Mouse (Mus musculus): ENCODE data around the gene Cks2. TPM values are rescaled to one million over a fixed set of nuclear protein-coding genes. Genes with fewer than 3 reads are reported as not detected.

The Cks2 gene
- polyA plus RNA-seq, 1 experiment from 2014 or later = 34.2 TPM

- Histone ChIP-seq H3K4me1 (ENCODE audit: insufficient read depth, low read depth, low read length) (no peaks in the 10 kb centered on the region), H3K27ac (ENCODE audit: low read length) (no peak overlapping the region), H3K9ac (replicated peaks; ENCODE audit: low read depth) (no peak overlapping the region), H3K4me3 (ENCODE audit: low read depth, low read length) (no peak overlapping the region), H3K27me3 (replicated peaks; ENCODE audit: insufficient read depth, low read length) (no peaks in the 10 kb centered on the region), H3K4me2 (replicated peaks; ENCODE audit: low read depth, low read length) (no peak overlapping the region), H3K9me3 (ENCODE audit: low read length) (no peaks in the 10 kb centered on the region), H3K36me3 (ENCODE audit: insufficient read depth, low read length) (peaks cover 36% of the 10 kb centered on the region)
- DNase-seq (ENCODE audit: low spot score) (no peak), ATAC-seq (no peak)
- TF ChIP-seq CTCF (IDR thresholded peaks at IDR 0.05) (no peak), EP300 (IDR thresholded peaks at IDR 0.05) (no peak)
- WGBS = 46% methylated on average over 4 of the region's 4 CpGs
These were observed 31.6 kb downstream of the Cks2 start for GRCm38 (mm10) chr13:51676641-51677040.

- Histone ChIP-seq H3K27me3 (replicated peaks; ENCODE audit: insufficient read depth, low read length) (no peaks in the 10 kb centered on the region), H3K9ac (replicated peaks; ENCODE audit: low read depth) (no peak overlapping the region), H3K36me3 (ENCODE audit: insufficient read depth, low read length) (peaks cover 38% of the 10 kb centered on the region), H3K4me2 (replicated peaks; ENCODE audit: low read depth, low read length) (no peak overlapping the region), H3K27ac (ENCODE audit: low read length) (no peak overlapping the region), H3K4me1 (ENCODE audit: insufficient read depth, low read depth, low read length) (no peaks in the 10 kb centered on the region), H3K9me3 (ENCODE audit: low read length) (no peaks in the 10 kb centered on the region), H3K4me3 (ENCODE audit: low read depth, low read length) (no peak overlapping the region)
- TF ChIP-seq CTCF (IDR thresholded peaks at IDR 0.05) = no peak
- TF ChIP-seq EP300 (IDR thresholded peaks at IDR 0.05) = no peak
- 88% methylated on average over 12 of the region's 12 CpGs for WGBS
- no peak for DNase-seq (ENCODE audit: low spot score)
- no peak for ATAC-seq
These were observed 32.0 kb downstream of the Cks2 start for GRCm38 (mm10) chr13:51677041-51677440.

- H3K36me3 ChIP-seq (ENCODE audit: insufficient read depth, low read length) = peaks cover 45% of the 10 kb centered on the region
- no peak overlapping the region for H3K4me3 ChIP-seq (ENCODE audit: low read depth, low read length)
- ATAC-seq = no peak
- no peaks in the 10 kb centered on the region for H3K4me1 ChIP-seq (ENCODE audit: insufficient read depth, low read depth, low read length)
- no peak overlapping the region for H3K27ac ChIP-seq (ENCODE audit: low read length)
- no peak overlapping the region for H3K9ac ChIP-seq (replicated peaks; ENCODE audit: low read depth)
- H3K27me3 ChIP-seq (replicated peaks; ENCODE audit: insufficient read depth, low read length) = no peaks in the 10 kb centered on the region
- no peak for TF ChIP-seq CTCF (IDR thresholded peaks at IDR 0.05)
- TF ChIP-seq EP300 (IDR thresholded peaks at IDR 0.05) = no peak
- no peaks in the 10 kb centered on the region for H3K9me3 ChIP-seq (ENCODE audit: low read length)
- WGBS = 89% methylated on average over 7 of the region's 7 CpGs
- H3K4me2 ChIP-seq (replicated peaks; ENCODE audit: low read depth, low read length) = no peak overlapping the region
- DNase-seq (ENCODE audit: low spot score) = no peak
These were observed 32.7 kb downstream of the Cks2 start for GRCm38 (mm10) chr13:51677630-51678185.

GRCm38 (mm10) chr13:51678687-51679086 is 33.7 kb downstream of the Cks2 start:
- Histone ChIP-seq H3K4me1 (ENCODE audit: insufficient read depth, low read depth, low read length) (no peaks in the 10 kb centered on the region), H3K27me3 (replicated peaks; ENCODE audit: insufficient read depth, low read length) (no peaks in the 10 kb centered on the region), H3K9ac (replicated peaks; ENCODE audit: low read depth) (no peak overlapping the region), H3K4me3 (ENCODE audit: low read depth, low read length) (no peak overlapping the region), H3K9me3 (ENCODE audit: low read length) (no peaks in the 10 kb centered on the region), H3K36me3 (ENCODE audit: insufficient read depth, low read length) (peaks cover 51% of the 10 kb centered on the region), H3K27ac (ENCODE audit: low read length) (no peak overlapping the region), H3K4me2 (replicated peaks; ENCODE audit: low read depth, low read length) (no peak overlapping the region)
- TF ChIP-seq EP300 (IDR thresholded peaks at IDR 0.05) = no peak
- no peak for TF ChIP-seq CTCF (IDR thresholded peaks at IDR 0.05)
- no peak for ATAC-seq
- 97% methylated on average over 6 of the region's 6 CpGs for WGBS
- no peak for DNase-seq (ENCODE audit: low spot score)

- ATAC-seq (no peak), DNase-seq (ENCODE audit: low spot score) (no peak)
- no peak overlapping the region for H3K4me2 ChIP-seq (replicated peaks; ENCODE audit: low read depth, low read length)
- no peaks in the 10 kb centered on the region for H3K27me3 ChIP-seq (replicated peaks; ENCODE audit: insufficient read depth, low read length)
- H3K9me3 ChIP-seq (ENCODE audit: low read length) = no peaks in the 10 kb centered on the region
- peaks cover 49% of the 10 kb centered on the region for H3K36me3 ChIP-seq (ENCODE audit: insufficient read depth, low read length)
- no peak overlapping the region for H3K9ac ChIP-seq (replicated peaks; ENCODE audit: low read depth)
- H3K4me3 ChIP-seq (ENCODE audit: low read depth, low read length) = no peak overlapping the region
- 79% methylated on average over 4 of the region's 4 CpGs for WGBS
- no peak overlapping the region for H3K27ac ChIP-seq (ENCODE audit: low read length)
- no peaks in the 10 kb centered on the region for H3K4me1 ChIP-seq (ENCODE audit: insufficient read depth, low read depth, low read length)
- no peak for TF ChIP-seq EP300 (IDR thresholded peaks at IDR 0.05)
- TF ChIP-seq CTCF (IDR thresholded peaks at IDR 0.05) = no peak
These were observed 34.3 kb downstream of the Cks2 start for GRCm38 (mm10) chr13:51679332-51679731.

- Histone ChIP-seq H3K9me3 (ENCODE audit: low read length) (no peaks in the 10 kb centered on the region), H3K27ac (ENCODE audit: low read length) (no peak overlapping the region), H3K4me3 (ENCODE audit: low read depth, low read length) (no peak overlapping the region), H3K36me3 (ENCODE audit: insufficient read depth, low read length) (peaks cover 42% of the 10 kb centered on the region), H3K9ac (replicated peaks; ENCODE audit: low read depth) (no peak overlapping the region), H3K4me2 (replicated peaks; ENCODE audit: low read depth, low read length) (no peak overlapping the region), H3K27me3 (replicated peaks; ENCODE audit: insufficient read depth, low read length) (no peaks in the 10 kb centered on the region), H3K4me1 (ENCODE audit: insufficient read depth, low read depth, low read length) (no peaks in the 10 kb centered on the region)
- TF ChIP-seq CTCF (IDR thresholded peaks at IDR 0.05) (no peak), EP300 (IDR thresholded peaks at IDR 0.05) (no peak)
- 75% methylated on average over 5 of the region's 5 CpGs for WGBS
- DNase-seq (ENCODE audit: low spot score) (no peak), ATAC-seq (no peak)
These were observed 36.0 kb downstream of the Cks2 start for GRCm38 (mm10) chr13:51681076-51681475.

- H3K9ac ChIP-seq (replicated peaks; ENCODE audit: low read depth) = no peak overlapping the region
These were observed 36.6 kb downstream of the Cks2 start for GRCm38 (mm10) chr13:51681634-51682033.

More at GRCm38 (mm10) chr13:51681634-51682033, 36.6 kb downstream of the Cks2 start:
- Histone ChIP-seq H3K36me3 (ENCODE audit: insufficient read depth, low read length) (peaks cover 37% of the 10 kb centered on the region), H3K27ac (ENCODE audit: low read length) (no peak overlapping the region), H3K9me3 (ENCODE audit: low read length) (no peaks in the 10 kb centered on the region), H3K4me3 (ENCODE audit: low read depth, low read length) (no peak overlapping the region), H3K4me1 (ENCODE audit: insufficient read depth, low read depth, low read length) (no peaks in the 10 kb centered on the region), H3K4me2 (replicated peaks; ENCODE audit: low read depth, low read length) (no peak overlapping the region), H3K27me3 (replicated peaks; ENCODE audit: insufficient read depth, low read length) (no peaks in the 10 kb centered on the region)
- 97% methylated on average over 8 of the region's 8 CpGs for WGBS
- no peak for ATAC-seq
- TF ChIP-seq CTCF (IDR thresholded peaks at IDR 0.05) (no peak), EP300 (IDR thresholded peaks at IDR 0.05) (no peak)
- DNase-seq (ENCODE audit: low spot score) = no peak
